Mouse (Mus musculus) hindbrain, embryonic 13.5 days (tissue): ENCODE results near the gene Hook2. TPM values are rescaled to one million over a fixed set of nuclear protein-coding genes. Genes with fewer than 3 reads are reported as not detected.

Source experiments
- ATAC-seq: fragments of 200-750 bp; cut with Nextera tagmentation; 2 replicates; pipeline ENCODE4 v1.8.0; 2017; ENCODE audit warnings: moderate TSS enrichment; ENCODE audit not compliant: low FRiP score
- H3K27ac ChIP-seq: fragments of 300-500 bp; sonication (generic); 2 replicates; pipeline ENCODE4 v1.5.1; 2015; ENCODE audit warnings: inconsistent platforms, mild to moderate bottlenecking, moderate library complexity
- H3K27me3 ChIP-seq: fragments of 300-500 bp; sonication (generic); 2 replicates; pipeline ENCODE4 v1.6.1; 2015; ENCODE audit warnings: mild to moderate bottlenecking, inconsistent platforms
- H3K36me3 ChIP-seq: fragments of 300-500 bp; sonication (generic); 2 replicates; pipeline ENCODE4 v1.6.1; 2015; ENCODE audit warnings: mild to moderate bottlenecking, inconsistent platforms
- H3K4me1 ChIP-seq: fragments of 300-500 bp; sonication (generic); replicated peaks from 2 replicates; pipeline ENCODE4 v1.6.1; 2015; ENCODE audit warnings: inconsistent platforms
- H3K4me2 ChIP-seq: fragments of 300-500 bp; sonication (generic); 2 replicates; pipeline ENCODE4 v1.6.1; 2015; ENCODE audit warnings: inconsistent platforms, mild to moderate bottlenecking, moderate library complexity
- H3K4me3 ChIP-seq: fragments of 300-500 bp; sonication (generic); 2 replicates; pipeline ENCODE4 v1.5.1; 2015; ENCODE audit warnings: mild to moderate bottlenecking, inconsistent platforms
- H3K9ac ChIP-seq: fragments of 300-500 bp; sonication (generic); 2 replicates; pipeline ENCODE4 v1.6.1; 2015; ENCODE audit warnings: mild to moderate bottlenecking, inconsistent platforms
- H3K9me3 ChIP-seq: fragments of 300-500 bp; sonication (generic); 2 replicates; pipeline ENCODE4 v1.6.1; 2016; ENCODE audit warnings: inconsistent platforms
- WGBS: fragments of 180-500 bp; shearing (Covaris S2); methylation state at CpG from one replicate; pipeline ENCODE4 v1.1.7; 2015; 5-methylcytosine and 5-hydroxymethylcytosine counted together
- polyA plus RNA-seq: library from polyadenylated mRNA; unstranded; fragments of >200 nt; fragmentation: Nextera tagmentation; extraction: Ambion mirVana; gene quantifications from 2 replicates; pipeline ENCODE4 v1.2.1, GENCODE M21; 2015

Gene Hook2
- polyA plus RNA-seq, 1 experiment from 2014 or later, result 25.5 TPM

- ATAC-seq, result no peak
- H3K27ac ChIP-seq, result peak overlapping the region; percentile 93
- peaks cover 47% of the 10 kb centered on the region for H3K36me3 ChIP-seq
- peak overlapping the region; percentile 87 for H3K4me3 ChIP-seq
- WGBS, result 2% methylated on average over 13 of the region's 13 CpGs
- H3K9ac ChIP-seq, result peak overlapping the region; percentile 100
- peaks cover 41% of the 10 kb centered on the region for H3K4me1 ChIP-seq
- no peaks in the 10 kb centered on the region for H3K9me3 ChIP-seq
- H3K27me3 ChIP-seq, result no peaks in the 10 kb centered on the region
- peak overlapping the region; percentile 92 for H3K4me2 ChIP-seq
Observed at GRCm38 (mm10) chr8:85027516-85027855, 37.1 kb downstream of the Hook2 start.

- H3K27me3 ChIP-seq, result no peaks in the 10 kb centered on the region
- WGBS, result 19% methylated on average over 2 of the region's 2 CpGs
- no peak for ATAC-seq
- no peak overlapping the region for H3K27ac ChIP-seq
- peaks cover 46% of the 10 kb centered on the region for H3K36me3 ChIP-seq
- H3K4me2 ChIP-seq, result peak overlapping the region; percentile 92
- H3K4me3 ChIP-seq, result peak overlapping the region; percentile 87
- H3K4me1 ChIP-seq, result peaks cover 41% of the 10 kb centered on the region
- H3K9me3 ChIP-seq, result no peaks in the 10 kb centered on the region
- H3K9ac ChIP-seq, result peak overlapping the region; percentile 100
Observed at GRCm38 (mm10) chr8:85027922-85028321, 37.5 kb downstream of the Hook2 start.

DNA sequence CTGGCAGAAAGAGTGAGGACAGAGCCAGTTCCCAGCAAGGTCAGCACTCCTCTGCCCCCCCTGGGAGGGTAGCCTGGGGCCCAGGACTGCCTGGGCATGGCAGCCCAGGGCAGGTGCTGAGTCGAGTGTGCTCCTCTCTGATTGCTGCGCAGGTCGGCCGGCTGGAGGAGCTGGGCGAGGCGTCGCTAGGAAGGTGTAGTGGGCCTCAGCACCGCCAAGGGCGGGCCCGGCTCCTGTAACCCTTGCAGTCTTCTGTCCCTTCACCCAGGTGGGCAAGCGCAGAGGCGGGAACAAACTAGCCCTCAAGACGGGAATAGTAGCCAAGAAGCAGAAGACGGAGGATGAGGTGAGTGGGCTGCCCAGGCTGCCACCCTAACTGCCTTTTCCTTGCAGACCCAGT is 38.9 kb downstream of the Hook2 start:
- Histone ChIP-seq H3K27me3 (no peaks in the 10 kb centered on the region), H3K27ac (no peak overlapping the region), H3K36me3 (peaks cover 41% of the 10 kb centered on the region), H3K4me1 (peaks cover 33% of the 10 kb centered on the region), H3K9me3 (no peaks in the 10 kb centered on the region), H3K4me2 (peak overlapping the region; percentile 92), H3K9ac (peak overlapping the region; percentile 100), H3K4me3 (no peak overlapping the region; the same call in 1 of the 2 replicates)
- no peak for ATAC-seq
- 95% methylated on average over 14 of the region's 14 CpGs for whole genome bisulfite sequencing

DNA sequence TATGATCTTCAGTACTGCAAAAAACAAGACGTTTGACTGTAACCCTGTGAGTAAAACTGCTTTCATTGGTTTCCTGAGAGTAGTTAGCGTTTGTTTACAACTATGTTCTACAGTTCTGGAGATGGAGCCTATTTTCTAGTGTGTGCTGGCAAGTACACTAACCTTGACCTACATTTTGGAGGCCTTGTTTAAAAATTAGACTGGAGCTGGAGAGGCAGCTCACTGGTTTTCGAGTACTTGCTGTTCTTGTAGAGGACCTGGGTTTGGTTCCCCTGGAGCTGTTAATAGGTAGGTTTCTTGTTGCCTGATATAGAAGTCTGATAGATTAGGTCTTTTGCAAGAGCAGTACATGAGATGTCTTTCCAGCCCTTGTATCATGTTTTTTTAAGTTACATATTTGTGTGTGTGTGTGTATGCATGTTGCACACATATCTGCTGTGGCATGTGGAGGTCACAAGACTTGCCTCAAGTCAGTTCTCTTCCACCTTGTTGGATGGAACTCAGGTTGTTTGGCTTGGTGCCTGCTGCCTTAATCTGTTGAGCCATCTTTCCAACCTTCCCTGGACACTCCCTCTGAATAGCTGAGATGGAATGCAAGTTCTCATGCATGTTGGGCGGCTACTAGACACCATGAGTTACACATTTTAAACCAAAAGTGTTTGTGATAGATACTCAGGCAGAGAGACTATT is 42.4 kb downstream of the Hook2 start:
- Histone ChIP-seq H3K9me3 (no peaks in the 10 kb centered on the region), H3K4me1 (peaks cover 31% of the 10 kb centered on the region), H3K27ac (no peak overlapping the region), H3K27me3 (no peaks in the 10 kb centered on the region), H3K4me2 (no peak overlapping the region), H3K9ac (no peak overlapping the region), H3K4me3 (no peak overlapping the region), H3K36me3 (peaks cover 41% of the 10 kb centered on the region)
- WGBS, result 91% methylated on average over 4 of the region's 4 CpGs
- ATAC-seq, result no peak

DNA sequence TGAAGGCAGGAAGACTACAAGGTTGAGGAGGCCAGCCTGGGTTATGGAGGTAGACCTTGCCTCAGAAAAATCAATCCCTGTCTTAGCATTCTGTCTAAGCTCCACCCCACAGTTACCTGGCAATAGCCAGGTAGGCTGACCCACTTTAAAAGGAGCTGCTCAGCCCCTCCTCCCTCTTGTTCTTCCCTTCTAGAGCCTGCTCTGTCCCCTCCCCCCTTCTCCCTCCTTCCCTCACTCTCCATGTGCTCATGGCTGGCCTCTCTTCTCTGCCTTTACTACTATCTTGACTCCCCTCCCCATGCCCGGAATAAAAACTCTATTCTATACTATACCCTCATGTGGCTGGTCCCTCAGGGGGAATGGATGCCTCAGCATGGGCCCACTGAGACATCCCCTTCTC is 43.5 kb downstream of the Hook2 start:
- no peaks in the 10 kb centered on the region for H3K9me3 ChIP-seq
- H3K27me3 ChIP-seq, result no peaks in the 10 kb centered on the region
- H3K4me1 ChIP-seq, result peaks cover 29% of the 10 kb centered on the region
- no peak overlapping the region for H3K9ac ChIP-seq
- no peak for ATAC-seq
- H3K4me3 ChIP-seq, result no peak overlapping the region
- H3K4me2 ChIP-seq, result no peak overlapping the region
- WGBS, result 55% methylated on average over 1 of the region's 1 CpGs
- H3K27ac ChIP-seq, result no peak overlapping the region
- peaks cover 41% of the 10 kb centered on the region for H3K36me3 ChIP-seq

DNA sequence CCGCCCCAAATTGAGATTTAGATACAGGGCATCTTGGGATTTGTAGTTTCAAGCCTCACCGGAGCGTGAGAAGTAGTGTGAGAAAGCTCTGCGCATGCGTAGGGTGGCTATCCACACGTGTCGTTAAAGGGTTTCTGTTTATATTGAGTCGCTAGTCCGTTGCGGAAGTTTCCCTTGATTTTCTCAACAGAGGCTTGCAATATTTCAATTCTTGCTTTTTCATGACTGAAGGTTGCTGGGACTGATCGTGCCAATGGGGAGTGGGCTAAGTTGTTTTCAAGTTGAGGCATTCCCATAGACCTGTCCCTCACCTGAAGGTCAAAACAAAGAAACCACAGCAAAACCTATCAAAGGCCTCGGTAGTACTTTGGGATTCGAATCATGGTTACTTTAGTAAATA is 44.4 kb downstream of the Hook2 start:
- peak overlapping the region; percentile 79 for H3K9ac ChIP-seq
- 7% methylated on average over 13 of the region's 13 CpGs for WGBS
- no peak for ATAC-seq
- H3K9me3 ChIP-seq, result no peaks in the 10 kb centered on the region
- peaks cover 32% of the 10 kb centered on the region for H3K4me1 ChIP-seq
- H3K27me3 ChIP-seq, result no peaks in the 10 kb centered on the region
- H3K36me3 ChIP-seq, result peaks cover 34% of the 10 kb centered on the region
- peak overlapping the region; percentile 82 for H3K4me3 ChIP-seq
- no peak overlapping the region for H3K27ac ChIP-seq
- peak overlapping the region; percentile 76 for H3K4me2 ChIP-seq

- peak overlapping the region; percentile 76 for H3K4me2 ChIP-seq
- peaks cover 31% of the 10 kb centered on the region for H3K36me3 ChIP-seq
- H3K27ac ChIP-seq, result 0 out of 2 replicates have a peak overlapping the region, but pooled peaks have one; percentile 87
- no peaks in the 10 kb centered on the region for H3K27me3 ChIP-seq
- peak overlapping the region; percentile 82 for H3K4me3 ChIP-seq
- H3K4me1 ChIP-seq, result peaks cover 32% of the 10 kb centered on the region
- no peaks in the 10 kb centered on the region for H3K9me3 ChIP-seq
- H3K9ac ChIP-seq, result peak overlapping the region; percentile 79
- ATAC-seq, result no peak
- WGBS, result 6% methylated on average over 12 of the region's 12 CpGs
Observed at GRCm38 (mm10) chr8:85035165-85035727, 44.8 kb downstream of the Hook2 start.

DNA sequence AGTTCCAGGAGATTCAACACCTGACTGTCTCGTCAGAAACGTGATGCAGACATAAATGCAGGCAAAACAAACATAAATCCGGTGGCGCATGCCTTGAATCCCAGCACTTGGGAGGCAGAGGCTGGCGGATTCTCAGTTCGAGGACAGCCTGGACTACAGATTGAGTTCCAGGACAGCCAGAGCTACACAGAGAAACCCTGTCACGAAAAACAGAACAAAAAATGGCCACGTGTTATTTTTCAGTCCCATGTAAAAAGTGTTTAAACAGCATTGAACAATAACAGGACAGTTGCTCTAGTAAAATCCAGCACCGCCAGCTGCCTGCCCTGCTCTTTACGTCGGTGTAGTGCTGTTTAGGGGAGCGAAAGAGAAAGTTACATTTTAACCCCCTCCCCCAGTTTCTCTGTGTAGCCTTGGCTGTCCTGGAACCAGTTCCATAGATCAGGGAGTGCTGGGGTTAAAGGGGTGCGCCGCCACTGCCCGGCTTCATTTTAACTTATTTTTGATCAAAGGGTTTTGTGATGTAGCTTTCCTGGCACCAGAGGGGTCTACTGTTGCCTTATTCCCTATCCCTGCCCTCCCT is 45.4 kb downstream of the Hook2 start:
- Histone ChIP-seq H3K9ac (peak overlapping the region; percentile 79), H3K27ac (peak overlapping the region; percentile 87), H3K4me2 (peak overlapping the region; percentile 76), H3K9me3 (no peaks in the 10 kb centered on the region), H3K36me3 (peaks cover 32% of the 10 kb centered on the region), H3K27me3 (no peaks in the 10 kb centered on the region), H3K4me1 (peaks cover 32% of the 10 kb centered on the region), H3K4me3 (peak overlapping the region; percentile 82)
- 2% methylated on average over 15 of the region's 15 CpGs for WGBS
- peak; percentile 0 for ATAC-seq

DNA sequence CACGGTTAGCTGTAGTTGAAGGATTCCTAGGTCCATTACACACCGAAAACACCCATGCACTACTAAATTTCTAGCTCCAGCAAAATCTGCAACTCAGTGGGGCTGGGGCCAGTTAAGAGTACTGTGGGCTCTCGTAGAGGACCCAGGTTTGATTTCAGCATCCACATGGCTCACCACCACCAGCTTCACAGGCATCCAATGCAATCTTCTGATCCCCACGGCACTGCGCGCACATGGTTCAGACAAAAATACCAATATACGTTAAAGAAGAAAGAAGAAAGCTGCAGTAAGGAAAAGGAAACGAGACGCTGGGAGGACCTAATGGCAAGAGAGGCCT is 45.9 kb downstream of the Hook2 start:
- Histone ChIP-seq H3K27me3 (no peaks in the 10 kb centered on the region), H3K4me3 (peak overlapping the region; percentile 82), H3K36me3 (peaks cover 33% of the 10 kb centered on the region), H3K4me2 (peak overlapping the region; percentile 76), H3K27ac (peak overlapping the region; percentile 87), H3K4me1 (peaks cover 32% of the 10 kb centered on the region), H3K9me3 (no peaks in the 10 kb centered on the region), H3K9ac (peak overlapping the region; percentile 79)
- ATAC-seq, result peak; percentile 43
- 0% methylated on average over 9 of the region's 9 CpGs for WGBS

DNA sequence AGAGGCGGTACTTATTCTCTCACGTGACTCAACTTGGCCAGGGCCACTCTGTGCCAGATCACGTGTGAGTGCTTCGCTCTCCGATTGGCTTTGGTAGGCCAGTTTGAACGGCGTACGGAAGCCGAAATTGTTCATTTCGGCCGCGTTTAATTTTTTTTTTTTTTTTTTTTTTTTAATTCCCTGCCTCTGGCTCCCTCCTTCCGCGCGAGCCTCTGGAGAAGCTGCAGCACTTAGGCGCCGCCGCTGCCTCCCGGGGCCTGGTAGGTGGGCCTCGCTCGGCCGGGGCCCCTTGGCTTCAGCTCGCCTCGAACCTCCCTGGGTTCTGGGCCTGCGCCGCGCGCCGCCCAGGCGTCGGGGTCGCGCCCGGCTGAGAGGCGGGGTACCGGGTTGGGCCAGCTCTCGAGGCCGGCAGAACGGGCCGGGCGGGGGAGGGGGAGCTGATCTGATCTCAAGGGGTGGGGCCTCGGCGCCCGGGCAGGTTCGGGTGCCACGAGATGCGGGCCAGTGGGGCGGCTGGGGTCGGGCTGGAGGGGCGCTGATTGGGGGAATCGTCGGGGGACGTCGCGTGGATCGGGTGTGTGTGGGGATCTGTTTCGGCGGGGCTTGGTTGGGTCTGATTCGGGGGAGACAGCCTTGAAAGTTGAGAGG is 46.4 kb downstream of the Hook2 start, which contains the start of gene Tnpo2:
Gene Tnpo2, plus strand, starts transcription at position 198 of the 648 bp plus-strand sequence.
- H3K36me3 ChIP-seq, result peaks cover 32% of the 10 kb centered on the region
- ATAC-seq, result peak; percentile 93
- peaks cover 32% of the 10 kb centered on the region for H3K4me1 ChIP-seq
- H3K9me3 ChIP-seq, result no peaks in the 10 kb centered on the region
- under 1% methylated on average over 58 of the region's 59 CpGs for whole genome bisulfite sequencing
- H3K27ac ChIP-seq, result peak within 1 kb of the TSS; percentile 99
- peak within 1 kb of the TSS; percentile 97 for H3K4me2 ChIP-seq
- peak within 1 kb of the TSS; percentile 95 for H3K9ac ChIP-seq
- no peaks in the 10 kb centered on the region for H3K27me3 ChIP-seq
- peak within 1 kb of the TSS; percentile 82 for H3K4me3 ChIP-seq

DNA sequence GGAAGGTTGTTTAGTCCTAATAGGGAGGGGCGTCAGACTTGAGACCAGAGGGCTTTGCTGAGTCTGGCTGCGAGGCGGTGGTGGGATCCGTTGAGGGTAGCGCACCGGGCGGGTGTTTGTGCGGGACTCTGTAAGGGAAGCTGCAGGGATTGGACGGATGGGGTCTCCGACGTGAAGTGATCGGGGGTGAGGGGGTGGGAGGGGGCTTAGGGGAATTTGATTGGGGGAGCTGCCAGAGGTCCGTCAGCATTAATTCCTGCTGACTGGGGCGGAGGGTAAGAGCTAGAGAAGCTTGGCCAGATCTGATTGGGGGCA is 46.9 kb downstream of the Hook2 start:
- Histone ChIP-seq H3K27ac (peak overlapping the region; percentile 99), H3K9me3 (no peaks in the 10 kb centered on the region), H3K4me3 (peak overlapping the region; percentile 82), H3K36me3 (peaks cover 32% of the 10 kb centered on the region), H3K27me3 (no peaks in the 10 kb centered on the region), H3K9ac (peak overlapping the region; percentile 95), H3K4me1 (peaks cover 32% of the 10 kb centered on the region), H3K4me2 (peak overlapping the region; percentile 97)
- under 1% methylated on average over 14 of the region's 14 CpGs for WGBS
- peak; percentile 71 for ATAC-seq

DNA sequence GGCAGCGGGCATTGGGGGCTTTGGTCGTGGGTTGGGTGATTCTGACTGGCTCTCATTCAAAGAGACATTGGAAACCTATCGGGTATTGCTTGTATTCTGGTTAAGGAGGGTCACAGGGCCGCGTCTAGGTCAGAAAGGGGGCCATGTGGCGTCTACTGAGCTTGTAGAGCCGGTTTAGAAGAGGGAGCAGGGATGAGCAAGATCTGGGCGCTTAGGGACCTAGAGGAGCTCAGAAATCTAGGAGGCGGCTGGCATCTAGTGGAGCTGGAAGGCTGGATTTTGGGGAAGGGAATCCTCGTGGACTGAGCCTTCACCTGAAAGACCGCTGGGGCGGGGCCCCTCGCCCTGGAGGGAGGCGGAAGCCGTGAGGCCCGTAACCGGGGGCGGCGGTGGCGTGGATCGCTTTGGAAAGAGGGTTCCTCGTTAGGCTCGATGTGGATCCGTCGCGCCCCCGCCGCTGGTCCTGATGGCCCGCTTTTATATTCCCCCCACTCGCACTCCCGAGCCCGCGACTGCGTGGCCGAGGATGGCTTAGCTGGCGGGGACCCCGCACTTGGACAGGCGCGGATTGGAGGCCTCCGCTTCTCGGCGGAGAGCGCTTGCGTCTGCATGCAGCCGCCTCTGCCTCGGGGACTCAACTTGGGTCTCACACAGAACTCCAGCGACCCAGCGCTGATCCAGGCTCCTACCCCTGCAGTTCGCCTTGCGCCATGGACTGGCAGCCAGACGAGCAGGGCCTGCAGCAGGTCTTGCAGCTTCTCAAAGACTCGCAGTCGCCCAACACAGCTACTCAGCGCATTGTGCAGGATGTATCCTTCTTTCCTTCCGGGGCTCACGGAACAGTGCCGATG is 47.5 kb downstream of the Hook2 start:
- no peaks in the 10 kb centered on the region for H3K27me3 ChIP-seq
- H3K4me3 ChIP-seq, result peak overlapping the region; percentile 82
- ATAC-seq, result peak; percentile 10; the same call in 1 of the 2 replicates
- H3K4me2 ChIP-seq, result peak overlapping the region; percentile 97
- peak overlapping the region; percentile 95 for H3K9ac ChIP-seq
- peak overlapping the region; percentile 99 for H3K27ac ChIP-seq
- peaks cover 32% of the 10 kb centered on the region for H3K4me1 ChIP-seq
- peaks cover 31% of the 10 kb centered on the region for H3K36me3 ChIP-seq
- whole genome bisulfite sequencing, result under 1% methylated on average over 47 of the region's 57 CpGs
- no peaks in the 10 kb centered on the region for H3K9me3 ChIP-seq
